Mouse (Mus musculus) CD4-positive, CD25-positive, alpha-beta regulatory T cell, adult 2 months (primary cell): ENCODE data around the gene Serping1.
"Not testable (repeated sequence)": the region's sequence is repeated elsewhere in the genome, so short reads cannot be mapped to it uniquely, and the experiment has no call there.

Experiments
- DNase-seq: peaks from one replicate; pipeline ENCODE4 v3.0.0-alpha.2; 2012; ENCODE audit warnings: low read depth, low spot score

Gene Serping1

GRCm38 (mm10) chr2:84740608-84741333, 34.5 kb downstream of the Serping1 start:
- peak; percentile 36 for DNase-seq

- DNase-seq = peak; percentile 39
Measured at GRCm38 (mm10) chr2:84738271-84738911, 36.9 kb downstream of the Serping1 start.

GRCm38 (mm10) chr2:84737451-84737925, 37.8 kb downstream of the Serping1 start:
- DNase-seq = no peak

GRCm38 (mm10) chr2:84736312-84737161, 38.7 kb downstream of the Serping1 start:
- DNase-seq = no peak

- no peak for DNase-seq
Measured at GRCm38 (mm10) chr2:84735346-84735920, 39.8 kb downstream of the Serping1 start.

GRCm38 (mm10) chr2:84734919-84735318, 40.3 kb downstream of the Serping1 start:
- DNase-seq = no peak

- DNase-seq = no peak
Measured at GRCm38 (mm10) chr2:84734351-84734864, 40.8 kb downstream of the Serping1 start.

GRCm38 (mm10) chr2:84733579-84734300, 41.5 kb downstream of the Serping1 start, which contains the start of gene Ypel4:
Ypel4 (plus strand) TSS chr2:84734058.
- peak; percentile 79 for DNase-seq

- no peak for DNase-seq
Measured at GRCm38 (mm10) chr2:84732394-84732793, 42.9 kb downstream of the Serping1 start.

GRCm38 (mm10) chr2:84731206-84731605, 44.0 kb downstream of the Serping1 start:
- no peak for DNase-seq

- not testable (repeated sequence) for DNase-seq
Measured at GRCm38 (mm10) chr2:84728191-84728590, 47.1 kb downstream of the Serping1 start.

GRCm38 (mm10) chr2:84727172-84727858, 47.9 kb downstream of the Serping1 start, which contains the start of gene Clp1:
Clp1 (minus strand) TSS chr2:84727350.
- peak; percentile 97 for DNase-seq

GRCm38 (mm10) chr2:84726716-84727115, 48.5 kb downstream of the Serping1 start:
- no peak for DNase-seq

- DNase-seq = no peak
Measured at GRCm38 (mm10) chr2:84725770-84726169, 49.5 kb downstream of the Serping1 start.

GRCm38 (mm10) chr2:84723856-84724255, 51.4 kb downstream of the Serping1 start:
- DNase-seq = no peak

GRCm38 (mm10) chr2:84721182-84721581, 54.1 kb downstream of the Serping1 start:
- no peak for DNase-seq

GRCm38 (mm10) chr2:84720718-84721117, 54.5 kb downstream of the Serping1 start:
- DNase-seq = no peak

- DNase-seq = no peak
Measured at GRCm38 (mm10) chr2:84717357-84717756, 57.9 kb downstream of the Serping1 start.

- DNase-seq = peak; percentile 17
Measured at GRCm38 (mm10) chr2:84716423-84717355, 58.6 kb downstream of the Serping1 start.
